8 mouse cellular contexts compared by ENCODE assay signal in the genomic region with DNA sequence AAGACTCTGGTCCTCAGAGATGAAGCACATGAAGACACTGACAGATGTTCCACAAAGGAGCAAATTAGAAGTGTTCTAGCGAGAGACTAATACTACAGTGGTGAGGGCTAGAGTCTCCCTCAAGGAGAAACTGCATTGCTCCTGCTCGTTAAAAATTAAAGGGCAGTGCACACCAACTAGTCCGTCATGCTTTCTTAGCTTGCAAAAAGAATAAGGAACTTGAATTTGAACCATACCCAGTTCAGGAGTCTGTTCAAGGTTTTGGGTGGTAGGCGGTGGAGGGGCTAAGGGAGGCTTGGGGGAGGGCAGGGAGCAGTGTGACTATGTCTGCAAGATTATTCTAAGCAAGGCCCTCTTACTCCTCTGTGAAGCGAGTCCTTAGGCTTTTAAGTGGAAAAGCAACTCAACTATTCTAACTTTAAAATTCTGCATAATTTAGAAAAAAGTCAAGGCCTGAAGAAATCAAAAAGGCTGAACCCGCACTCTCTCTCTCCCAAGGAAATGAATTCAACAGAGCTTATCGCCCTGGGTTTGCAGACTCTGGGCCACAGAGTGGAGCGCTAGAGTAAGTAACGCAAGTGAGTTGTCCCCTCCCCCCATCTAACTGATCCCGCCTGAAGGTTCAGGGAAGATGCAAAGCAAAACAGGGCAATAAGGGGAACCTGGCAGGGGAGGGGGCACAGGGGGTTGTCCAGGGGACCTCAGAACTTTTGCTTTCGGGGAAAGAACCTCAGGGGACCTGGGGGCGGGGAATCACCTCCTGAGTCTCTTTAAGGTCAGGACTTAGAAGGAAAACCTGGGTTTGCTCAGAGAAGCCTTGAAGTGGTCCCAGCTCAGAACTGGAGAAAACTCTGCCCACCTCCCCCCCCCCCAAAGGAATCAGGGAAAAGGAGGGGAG. TPM values are rescaled to one million over a fixed set of nuclear protein-coding genes. Genes with fewer than 3 reads are reported as not detected.
DNase-seq lines count a peak whose midpoint lies in the region; TF ChIP-seq lines count a peak whose summit lies in the region.

No protein-coding gene starts in this region.

- peak; percentile 63 to 65 for TF ChIP-seq EP300 in MEL (IDR thresholded peaks at IDR 0.05; ENCODE audit: low read depth in 1 of 2, low read length in 2 of 2)

- H3K9me3 ChIP-seq in MEL (replicated peaks; ENCODE audit: insufficient read depth, low read length): no peaks in the 10 kb centered on the region
- H3K9me3 ChIP-seq in forebrain, embryonic 10.5 days: no peaks in the 10 kb centered on the region

- intact Hi-C loops in heart, postnatal 36 days (cut with DNase I): loop anchor here (5.0 to 10.0 kb wide), 2 partner anchors 86 to 163 kb away; no protein-coding TSS in a partner anchor

- TF ChIP-seq POLR2A in MEL (IDR thresholded peaks at IDR 0.05; ENCODE audit: control insufficient read depth in 1 of 2, insufficient read depth in 1 of 2, low read depth in 1 of 2, low read length in 2 of 2, poor library complexity in 1 of 2): 0 out of 4 replicates have a peak, but pooled peaks of 1 of the 2 experiments have one; percentile 7
- no peak for TF ChIP-seq POLR2A in liver, adult 2 months (IDR thresholded peaks at IDR 0.05; ENCODE audit: extremely low read depth, insufficient read depth, low read length)

- TF ChIP-seq CTCF in MEL (IDR thresholded peaks at IDR 0.05 in 2 of 3, conservative IDR thresholded peaks at IDR 0.05 in 1 of 3; ENCODE audit: control insufficient read depth in 1 of 3, insufficient read depth in 1 of 3, low read depth in 2 of 3, low read length in 3 of 3, poor library complexity in 1 of 3, severe bottlenecking in 1 of 3): peak in 1 of 3 experiments; percentile 33; a peak in 2 of 6 replicates
- TF ChIP-seq CTCF in liver, adult 2 months (IDR thresholded peaks at IDR 0.05; ENCODE audit: low read depth, low read length): no peak

- H3K36me3 ChIP-seq in MEL (ENCODE audit: control insufficient read depth in 1 of 2, insufficient read depth in 2 of 2, low read length in 2 of 2): peaks cover 0 to 23% of the 10 kb centered on the region in 2 experiments; a peak in 2 of 4 replicates
- H3K36me3 ChIP-seq in forebrain, embryonic 10.5 days (replicated peaks): no peaks in the 10 kb centered on the region
- H3K36me3 ChIP-seq in liver, adult 2 months (ENCODE audit: control insufficient read depth, insufficient read depth, low read length): no peaks in the 10 kb centered on the region

- H3K4me1 ChIP-seq in MEL (ENCODE audit: control insufficient read depth in 1 of 2, insufficient read depth in 2 of 2, low read length in 2 of 2): peaks cover 11 to 24% of the 10 kb centered on the region in 2 experiments
- H3K4me1 ChIP-seq in forebrain, embryonic 10.5 days: peaks cover 33% of the 10 kb centered on the region
- H3K4me1 ChIP-seq in liver, adult 2 months (ENCODE audit: control insufficient read depth, insufficient read depth, low read length): no peaks in the 10 kb centered on the region

- peaks cover 8% of the 10 kb centered on the region for H3K79me2 ChIP-seq in MEL (ENCODE audit: control insufficient read depth, insufficient read depth, low read length, poor library complexity)
- H3K79me2 ChIP-seq in liver, adult 2 months (ENCODE audit: control insufficient read depth, insufficient read depth, low read length): no peaks in the 10 kb centered on the region

- peak overlapping the region; percentile 78 for H3K27ac ChIP-seq in MEL (ENCODE audit: control insufficient read depth, low read depth, low read length)
- peak overlapping the region; percentile 67; the same call in 1 of the 2 replicates for H3K27ac ChIP-seq in forebrain, embryonic 10.5 days
- no peak overlapping the region for H3K27ac ChIP-seq in liver, adult 2 months (replicated peaks; ENCODE audit: insufficient read depth, low read depth, low read length)

- no peaks in the 10 kb centered on the region for H3K27me3 ChIP-seq in MEL (ENCODE audit: control insufficient read depth in 1 of 2, insufficient read depth in 2 of 2, low read length in 2 of 2)
- peaks cover 70% of the 10 kb centered on the region for H3K27me3 ChIP-seq in forebrain, embryonic 10.5 days (ENCODE audit: poor library complexity, severe bottlenecking)
- peaks cover 11% of the 10 kb centered on the region for H3K27me3 ChIP-seq in liver, adult 2 months (ENCODE audit: control insufficient read depth, insufficient read depth, low read length)

- peak; percentile 10 to 15 for DNase-seq in adrenal gland, postnatal 36 days
- no peak for DNase-seq in adrenal gland, postnatal 25 days
- peak; percentile 88 for DNase-seq in MEL (ENCODE audit: low read depth, low spot score)
- no peak for DNase-seq in forebrain, embryonic 10.5 days (ENCODE audit: extremely low spot score, low spot score)
- peak; percentile 36 to 55 for DNase-seq in heart, postnatal 36 days
- DNase-seq in liver, adult 2 months (ENCODE audit: extremely low read depth, low read depth, low spot score): no peak
- peak; percentile 69 for DNase-seq in naive thymus-derived CD4-positive, alpha-beta T cell, adult 2 months (ENCODE audit: low read depth)
- DNase-seq in yolk sac, embryonic 10.5 days (ENCODE audit: low spot score): peak; percentile 22

- 15% methylated on average over 12 of the region's 12 CpGs for WGBS in forebrain, embryonic 10.5 days
- WGBS in liver, adult 2 months: 65% methylated on average over 12 of the region's 12 CpGs

- peak overlapping the region; percentile 48 to 61 for H3K4me3 ChIP-seq in MEL (ENCODE audit: control insufficient read depth in 1 of 2, insufficient read depth in 1 of 2, low read depth in 2 of 2, low read length in 2 of 2)
- H3K4me3 ChIP-seq in forebrain, embryonic 10.5 days: peak overlapping the region; percentile 66
- H3K4me3 ChIP-seq in liver, adult 2 months (ENCODE audit: insufficient read depth, low read depth, low read length): peak overlapping the region; percentile 46; the same call in 1 of the 2 replicates

- TF ChIP-seq RAD21 in MEL (IDR thresholded peaks at IDR 0.05; ENCODE audit: low read depth, low read length): peak; percentile 16

- peak overlapping the region; percentile 71 for H3K9ac ChIP-seq in MEL (ENCODE audit: control insufficient read depth, low read depth, low read length, poor library complexity, severe bottlenecking)
- 0 out of 2 replicates have a peak overlapping the region, but pooled peaks have one; percentile 2 for H3K9ac ChIP-seq in liver, adult 2 months (ENCODE audit: low read depth, low read length)

TF ChIP-seq in MEL, 35 proteins besides CTCF, POLR2A, EP300 and RAD21 (continues in another document):
- TF ChIP-seq CHD2 (IDR thresholded peaks at IDR 0.05; ENCODE audit: low read length): peak; percentile 56
- no peak for TF ChIP-seq POLR2AphosphoS2 (IDR thresholded peaks at IDR 0.05; ENCODE audit: low read length)
- peak; percentile 32 for TF ChIP-seq ZC3H11A (IDR thresholded peaks at IDR 0.05; ENCODE audit: low read depth, low read length)
- TF ChIP-seq MYC (IDR thresholded peaks at IDR 0.05; ENCODE audit: low read depth, low read length): no peak; the same call in 1 of the 2 replicates
- no peak for TF ChIP-seq TAL1 (IDR thresholded peaks at IDR 0.05; ENCODE audit: low read length)
- peak; percentile 68 for TF ChIP-seq RCOR1 (IDR thresholded peaks at IDR 0.05; ENCODE audit: low read depth, low read length)
- TF ChIP-seq MYB (IDR thresholded peaks at IDR 0.05; ENCODE audit: low read depth, low read length): no peak
- TF ChIP-seq SIN3A (IDR thresholded peaks at IDR 0.05; ENCODE audit: low read length): peak; percentile 73
- TF ChIP-seq TCF12 (IDR thresholded peaks at IDR 0.05; ENCODE audit: low read depth, low read length): 0 out of 2 replicates have a peak, but pooled peaks have one; percentile 26
- TF ChIP-seq TBP (IDR thresholded peaks at IDR 0.05; ENCODE audit: low read depth, low read length): 0 out of 2 replicates have a peak, but pooled peaks have one; percentile 29
- no peak for TF ChIP-seq USF1 (IDR thresholded peaks at IDR 0.05; ENCODE audit: low read depth, low read length)
- 0 out of 2 replicates have a peak, but pooled peaks have one; percentile 38 for TF ChIP-seq ELF1 (IDR thresholded peaks at IDR 0.05; ENCODE audit: low read depth, low read length)
- 0 out of 2 replicates have a peak, but pooled peaks have one; percentile 23 for TF ChIP-seq ZNF384 (IDR thresholded peaks at IDR 0.05; ENCODE audit: low read depth, low read length)
- TF ChIP-seq BHLHE40 (IDR thresholded peaks at IDR 0.05; ENCODE audit: borderline replicate concordance, low read depth, low read length): peak; percentile 59
- TF ChIP-seq UBTF (IDR thresholded peaks at IDR 0.05; ENCODE audit: borderline replicate concordance, insufficient read depth, low read depth, low read length): no peak
- no peak for TF ChIP-seq MAX (IDR thresholded peaks at IDR 0.05; ENCODE audit: low read length)
- TF ChIP-seq POLR2AphosphoS5 (IDR thresholded peaks at IDR 0.05; ENCODE audit: borderline replicate concordance, low read depth, low read length): no peak
- no peak for TF ChIP-seq USF2 (IDR thresholded peaks at IDR 0.05; ENCODE audit: borderline replicate concordance in 1 of 2, insufficient read depth in 1 of 2, low read depth in 1 of 2, low read length in 2 of 2)
- TF ChIP-seq SMC3 (IDR thresholded peaks at IDR 0.05; ENCODE audit: low read depth, low read length): peak; percentile 34
- peak; percentile 73 for TF ChIP-seq MXI1 (IDR thresholded peaks at IDR 0.05; ENCODE audit: low read depth, low read length)

RNA-seq across cellular contexts. Expression of a gene that starts 2.4 kb away (rescaled TPM):
- total RNA-seq in adrenal gland, postnatal 36 days (2021): 1 to 10 TPM; 1.0 to 1.2 TPM
- 1.1 TPM in 2 replicates for total RNA-seq in adrenal gland, postnatal 25 days (2021)
- 3.5 and 3.7 TPM in 2 replicates for total RNA-seq in MEL (2012; rRNA removed)
- 1 to 10 TPM in 1 of 2 experiments, not detected in 1; 5.7 TPM for polyA plus RNA-seq in MEL (2012; ENCODE audit: insufficient read depth in 1 of 2, insufficient read length in 2 of 2, low read depth in 1 of 2, low replicate concordance in 2 of 2, missing spikeins in 1 of 2)
- polyA plus RNA-seq in forebrain, embryonic 10.5 days (2016; fragmentation: Nextera tagmentation; extraction: Ambion mirVana): 0.77 and 0.97 TPM in 2 replicates
- 1 to 10 TPM; 2.4 to 4.3 TPM for total RNA-seq in heart, postnatal 36 days (2021)
- 0.09 and 0.40 TPM in 2 replicates for total RNA-seq in liver, adult 2 months (2014; rRNA removed)
- polyA plus RNA-seq in liver, adult 2 months (2012; rRNA removed): 0.32 and 0.65 TPM in 2 replicates

RNA-seq across cellular contexts. Expression of a gene that starts 56.2 kb away (rescaled TPM):
- total RNA-seq in adrenal gland, postnatal 36 days (2021): 10 to 100 TPM; 53.0 to 67.1 TPM
- 48.9 and 79.8 TPM in 2 replicates for total RNA-seq in adrenal gland, postnatal 25 days (2021)
- 21.0 and 22.0 TPM in 2 replicates for total RNA-seq in MEL (2012; rRNA removed)
- 10 to 100 TPM in 1 of 2 experiments, not detected in 1; 26.2 TPM for polyA plus RNA-seq in MEL (2012; ENCODE audit: insufficient read depth in 1 of 2, insufficient read length in 2 of 2, low read depth in 1 of 2, low replicate concordance in 2 of 2, missing spikeins in 1 of 2)
- 33.3 and 34.1 TPM in 2 replicates for polyA plus RNA-seq in forebrain, embryonic 10.5 days (2016; fragmentation: Nextera tagmentation; extraction: Ambion mirVana)
- 10 to 100 TPM; 38.2 to 40.7 TPM for total RNA-seq in heart, postnatal 36 days (2021)
- 24.6 and 34.7 TPM in 2 replicates for total RNA-seq in liver, adult 2 months (2014; rRNA removed)
- 3.7 and 3.9 TPM in 2 replicates for polyA plus RNA-seq in liver, adult 2 months (2012; rRNA removed)

Comparison
In these comparisons a context has a peak if more than half of its experiments do, and no peak if none do; other contexts are left out.
1. DNase-seq: peak in adrenal gland, postnatal 36 days (2 of 2), MEL (single experiment), heart, postnatal 36 days (2 of 2), naive thymus-derived CD4-positive, alpha-beta T cell, adult 2 months (single experiment) and yolk sac, embryonic 10.5 days (single experiment); none in adrenal gland, postnatal 25 days (single experiment), forebrain, embryonic 10.5 days (single experiment) and liver, adult 2 months (single experiment).
2. Peak in every context shown above with its lines, with median percentiles within 50 percentile points of each other: H3K4me3 ChIP-seq.